Comparison of ENCODE assay signal across 15 mouse cellular contexts in the genomic region with DNA sequence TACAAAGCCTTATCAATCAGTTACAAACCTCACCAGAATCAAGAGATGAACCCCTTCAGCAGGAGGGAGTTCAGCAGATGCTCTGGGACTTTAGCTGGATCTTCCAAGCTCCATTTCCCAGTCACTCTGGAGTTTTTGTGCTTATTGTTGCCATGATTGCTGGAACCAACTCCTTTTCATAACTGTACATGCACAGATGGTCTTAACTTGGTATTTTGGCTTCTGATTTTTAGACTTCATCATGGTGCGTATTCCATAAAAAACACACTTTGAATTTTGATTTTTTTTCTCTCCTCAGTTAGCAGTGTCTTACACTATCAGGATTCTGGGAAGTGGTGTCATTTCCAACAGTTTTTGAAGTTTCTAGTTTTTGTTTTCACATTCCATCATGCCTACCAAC.
"Had no signal": no experiment of that assay in that cellular context is flagged by ENCODE, and none has a peak within 500 bp of the region (broad histone marks: within the 10 kb centered on the region; RNA-seq: fewer than 3 reads in every experiment).

No protein-coding gene starts in this region.

- H3K4me1 ChIP-seq: liver, embryonic 12.5 days; megakaryocyte, embryonic 14.5 days; midbrain, embryonic 12.5 days; neural tube, embryonic 13.5 days had no signal

- H3K27me3 ChIP-seq: liver, embryonic 12.5 days; megakaryocyte, embryonic 14.5 days; midbrain, embryonic 12.5 days; neural tube, embryonic 13.5 days had no signal

- DNase-seq: kidney, adult 11 months; kidney, postnatal 10 days; kidney, postnatal 4 days; lung, embryonic 14.5 days; lung, postnatal 10 days; retina, postnatal 1 day; right cerebral cortex, postnatal 25 days; thymus, postnatal 4 days had no signal

- H3K4me2 ChIP-seq: liver, embryonic 12.5 days; lung, embryonic 14.5 days; midbrain, embryonic 12.5 days; neural tube, embryonic 13.5 days had no signal

- H3K9ac ChIP-seq: liver, embryonic 12.5 days; lung, embryonic 14.5 days; midbrain, embryonic 12.5 days; neural tube, embryonic 13.5 days had no signal

- H3K27ac ChIP-seq: limb, embryonic 10.5 days; liver, embryonic 12.5 days; macrophage; midbrain, embryonic 12.5 days; neural tube, embryonic 13.5 days had no signal

- ATAC-seq: liver, embryonic 12.5 days; midbrain, embryonic 16.5 days had no signal

- H3K4me3 ChIP-seq: limb, embryonic 10.5 days; liver, embryonic 12.5 days; megakaryocyte, embryonic 14.5 days; midbrain, embryonic 12.5 days; neural tube, embryonic 13.5 days had no signal

- H3K36me3 ChIP-seq: limb, embryonic 10.5 days; liver, embryonic 12.5 days; midbrain, embryonic 12.5 days; neural tube, embryonic 13.5 days had no signal

- H3K9me3 ChIP-seq: limb, embryonic 10.5 days; liver, embryonic 12.5 days; midbrain, embryonic 12.5 days; neural tube, embryonic 13.5 days had no signal
